ENCODE assay signal across 9 mouse cellular contexts in the genomic region with DNA sequence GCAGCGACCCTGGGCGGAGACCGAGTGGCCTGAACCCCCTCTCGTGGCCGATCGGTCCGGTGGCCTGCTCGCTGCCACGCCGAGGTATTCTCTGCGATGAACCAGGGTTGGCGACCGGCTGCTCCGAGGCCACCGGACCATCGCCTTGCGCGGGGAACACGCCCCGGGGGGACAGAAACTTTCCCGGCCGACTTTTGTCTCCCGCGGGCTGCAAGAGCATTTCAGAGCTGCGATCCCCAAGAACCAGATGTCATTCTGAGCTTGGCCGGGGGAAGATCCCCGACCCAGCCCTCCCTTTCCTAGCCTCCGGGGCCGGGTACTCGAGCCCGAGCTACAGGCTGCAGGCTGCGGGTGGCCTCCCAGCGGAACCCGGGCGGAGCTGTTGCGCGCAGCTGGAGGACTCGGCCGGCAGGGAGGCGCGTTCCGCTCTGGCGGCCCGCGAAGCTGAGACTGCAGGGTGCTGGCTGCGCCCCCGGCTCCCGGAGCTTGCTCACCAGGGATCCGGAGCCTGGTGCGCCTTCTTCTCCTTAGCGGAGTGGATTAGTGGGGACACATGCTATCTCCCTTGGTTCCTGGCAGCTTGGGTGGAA. TPM values are rescaled to one million over a fixed set of nuclear protein-coding genes. Genes with fewer than 3 reads are reported as not detected.
DNase-seq lines count a peak whose midpoint lies in the region; ATAC-seq and TF ChIP-seq lines count a peak whose summit lies in the region.
"Had no signal": no experiment of that assay in that cellular context is flagged by ENCODE, and none has a peak within 500 bp of the region (broad histone marks: within the 10 kb centered on the region; RNA-seq: fewer than 3 reads in every experiment).

No protein-coding gene starts in this region.

- TF ChIP-seq CTCF in brain, embryonic 14.5 days (IDR thresholded peaks at IDR 0.05; ENCODE audit: borderline replicate concordance, extremely low read depth, insufficient read depth, insufficient read length), result no peak

- H3K36me3 ChIP-seq in ES-E14 (ENCODE audit: control insufficient read depth, insufficient read depth, low read length, poor library complexity, severe bottlenecking), result no peaks in the 10 kb centered on the region
- no peaks in the 10 kb centered on the region for H3K36me3 ChIP-seq in hindbrain, embryonic 16.5 days (ENCODE audit: control insufficient read depth, insufficient read depth, low read length)
- H3K36me3 ChIP-seq in stomach, embryonic 14.5 days (ENCODE audit: control insufficient read depth, insufficient read depth, low read length), result no peaks in the 10 kb centered on the region

- no peak for DNase-seq in ES-E14 (ENCODE audit: low read depth, low spot score)
- peak; percentile 74 for DNase-seq in brain, embryonic 14.5 days (ENCODE audit: low read depth)
- peak; percentile 18 to 55 for DNase-seq in frontal cortex, postnatal 10 days (ENCODE audit: low spot score in 2 of 2)
- DNase-seq in left cerebral cortex, postnatal 14 days (ENCODE audit: low spot score in 2 of 2), result peak; percentile 45 to 69
- peak; percentile 56 for DNase-seq in mesoderm, embryonic 11.5 days (ENCODE audit: low read depth, low spot score)

- peaks cover 4% of the 10 kb centered on the region for H3K27me3 ChIP-seq in hindbrain, embryonic 16.5 days (replicated peaks; ENCODE audit: control insufficient read depth, insufficient read depth, low read length)
- 0 out of 2 replicates have a peak, but pooled peaks cover 2% of the 10 kb centered on the region for H3K27me3 ChIP-seq in stomach, embryonic 14.5 days (ENCODE audit: control insufficient read depth, insufficient read depth, low read length)

- H3K9me3 ChIP-seq in ES-E14 (ENCODE audit: control insufficient read depth, insufficient read depth, low read depth, low read length), result no peaks in the 10 kb centered on the region
- H3K9me3 ChIP-seq in hindbrain, embryonic 16.5 days (ENCODE audit: control insufficient read depth, low read length), result no peaks in the 10 kb centered on the region
- H3K9me3 ChIP-seq in stomach, embryonic 14.5 days (ENCODE audit: control insufficient read depth, low read depth, low read length), result no peaks in the 10 kb centered on the region

- under 1% methylated on average over 51 of the region's 51 CpGs for WGBS in hindbrain, embryonic 16.5 days
- under 1% methylated on average over 51 of the region's 51 CpGs for WGBS in stomach, embryonic 14.5 days

- H3K4me2 ChIP-seq in hindbrain, embryonic 16.5 days (ENCODE audit: low read length), result peak overlapping the region; percentile 94
- H3K4me2 ChIP-seq in stomach, embryonic 14.5 days (replicated peaks; ENCODE audit: low read depth, low read length), result peak overlapping the region; percentile 99

- no peak overlapping the region for H3K27ac ChIP-seq in ES-E14 (ENCODE audit: insufficient read depth, low read depth, low read length, poor library complexity, severe bottlenecking)
- peak overlapping the region; percentile 89 for H3K27ac ChIP-seq in hindbrain, embryonic 16.5 days (ENCODE audit: low read depth, low read length)
- H3K27ac ChIP-seq in stomach, embryonic 14.5 days (ENCODE audit: low read length), result no peak overlapping the region

- in situ Hi-C loops in ES-E14 (cut with MboI; ENCODE audit: low sequenced_read_pairs in 2 of 2, unreplicated experiment in 2 of 2), result no loop called here

- H3K4me3 ChIP-seq in ES-E14 (ENCODE audit: insufficient read depth in 1 of 2, low read depth in 1 of 2, low read length in 2 of 2, poor library complexity in 1 of 2, severe bottlenecking in 1 of 2), result peak overlapping the region; percentile 72 to 90
- peak overlapping the region; percentile 83 for H3K4me3 ChIP-seq in hindbrain, embryonic 16.5 days (ENCODE audit: low read length)
- H3K4me3 ChIP-seq in stomach, embryonic 14.5 days (ENCODE audit: low read depth, low read length), result peak overlapping the region; percentile 64
- H3K4me3 ChIP-seq: myocyte had no signal

- H3K4me1 ChIP-seq in ES-E14 (ENCODE audit: control insufficient read depth in 2 of 2, insufficient read depth in 2 of 2, low read length in 2 of 2, poor library complexity in 1 of 2), result peaks cover 0 to 2% of the 10 kb centered on the region in 2 experiments; a peak in 1 of 4 replicates
- H3K4me1 ChIP-seq in hindbrain, embryonic 16.5 days (ENCODE audit: control insufficient read depth, insufficient read depth, low read depth, low read length), result peaks cover 27% of the 10 kb centered on the region
- 0 out of 2 replicates have a peak, but pooled peaks cover 6% of the 10 kb centered on the region for H3K4me1 ChIP-seq in stomach, embryonic 14.5 days (ENCODE audit: control insufficient read depth, insufficient read depth, low read length)

- peak overlapping the region; percentile 70 for H3K9ac ChIP-seq in ES-E14 (ENCODE audit: insufficient read depth, low read depth, low read length, poor library complexity, severe bottlenecking)
- peak overlapping the region; percentile 83 for H3K9ac ChIP-seq in hindbrain, embryonic 16.5 days (ENCODE audit: low read depth, low read length)
- peak overlapping the region; percentile 43; the same call in 1 of the 2 replicates for H3K9ac ChIP-seq in stomach, embryonic 14.5 days (replicated peaks; ENCODE audit: low read depth, low read length)

- no peak for ATAC-seq in hindbrain, embryonic 16.5 days
- no peak for ATAC-seq in stomach, embryonic 14.5 days (ENCODE audit: insufficient number of reproducible peaks, insufficient read depth, low FRiP score, low read depth)
- no peak for ATAC-seq in CD4-positive, CD25-positive, alpha-beta regulatory T cell, adult 4 months

- TF ChIP-seq POLR2A in brain, embryonic 14.5 days (IDR thresholded peaks at IDR 0.05; ENCODE audit: borderline replicate concordance, extremely low read depth, insufficient read depth, insufficient read length, poor library complexity, severe bottlenecking), result no peak

- intact Hi-C loops in left cerebral cortex, postnatal 14 days (cut with DNase I), result loop anchor here (5.0 kb wide), 1 partner anchor 429 kb away; no protein-coding TSS in a partner anchor

TF ChIP-seq in ES-E14, 5 proteins besides CTCF, POLR2A, EP300 and RAD21:
- TF ChIP-seq CHD2 (IDR thresholded peaks at IDR 0.05; ENCODE audit: low read depth, low read length) (no peak), ZC3H11A (IDR thresholded peaks at IDR 0.05; ENCODE audit: borderline replicate concordance, low read depth, low read length) (no peak), MAFK (IDR thresholded peaks at IDR 0.05; ENCODE audit: insufficient read depth, low read depth, low read length) (no peak), HCFC1 (IDR thresholded peaks at IDR 0.05; ENCODE audit: borderline replicate concordance, insufficient read depth, low read length) (no peak), ZNF384 (IDR thresholded peaks at IDR 0.05; ENCODE audit: low read depth, low read length) (no peak)

RNA-seq across cellular contexts. Expression of a gene that starts 1.1 kb away (rescaled TPM):
- 1.7 and 1.9 TPM in 2 replicates for total RNA-seq in ES-E14 (2012; rRNA removed)
- polyA plus RNA-seq in brain, embryonic 14.5 days (2012; rRNA removed), result 32.0 and 48.4 TPM in 2 replicates
- 43.0 and 46.7 TPM in 2 replicates for polyA plus RNA-seq in hindbrain, embryonic 16.5 days (2015; fragmentation: Nextera tagmentation; extraction: Ambion mirVana)
- 10 to 100 TPM; 23.8 to 28.8 TPM for total RNA-seq in left cerebral cortex, postnatal 14 days (2021)
- polyA plus RNA-seq in stomach, embryonic 14.5 days (2014; fragmentation: Nextera tagmentation; extraction: Ambion mirVana), result 2.5 and 2.8 TPM in 2 replicates
- polyA plus RNA-seq in CD4-positive, CD25-positive, alpha-beta regulatory T cell, adult 4 months (2017; shearing (Covaris generic)), result not detected
- polyA plus RNA-seq: myocyte had no signal
